Mouse (Mus musculus): Measurements from ENCODE around the gene Gpr183. TPM values are rescaled to one million over a fixed set of nuclear protein-coding genes. Genes with fewer than 3 reads are reported as not detected.

Gpr183 gene
- polyA plus RNA-seq, 1 experiment from 2014 or later = 1.8 TPM

GRCm38 (mm10) chr14:121937601-121938255 is 27.3 kb downstream of the Gpr183 start:
- 46% methylated on average over 11 of the region's 11 CpGs for WGBS (ENCODE audit: insufficient replicate concordance)
- 0 out of 2 replicates have a peak, but pooled peaks cover 3% of the 10 kb centered on the region for H3K9me3 ChIP-seq (replicated peaks)
- peaks cover 17% of the 10 kb centered on the region for H3K4me1 ChIP-seq
- H3K4me2 ChIP-seq = no peak overlapping the region
- no peaks in the 10 kb centered on the region for H3K27me3 ChIP-seq (replicated peaks)
- no peak overlapping the region for H3K9ac ChIP-seq
- peak overlapping the region; percentile 26; the same call in 1 of the 2 replicates for H3K27ac ChIP-seq
- H3K4me3 ChIP-seq = no peak overlapping the region
- 0 out of 2 replicates have a peak, but pooled peaks have one; percentile 18 for ATAC-seq
- H3K36me3 ChIP-seq = peaks cover 18% of the 10 kb centered on the region

- no peaks in the 10 kb centered on the region for H3K27me3 ChIP-seq (replicated peaks)
- no peak overlapping the region for H3K27ac ChIP-seq
- H3K9ac ChIP-seq = no peak overlapping the region
- 0 out of 2 replicates have a peak, but pooled peaks cover 3% of the 10 kb centered on the region for H3K9me3 ChIP-seq (replicated peaks)
- WGBS (ENCODE audit: insufficient replicate concordance) = 70% methylated on average over 8 of the region's 8 CpGs
- no peak overlapping the region for H3K4me2 ChIP-seq
- peaks cover 21% of the 10 kb centered on the region for H3K4me1 ChIP-seq
- H3K36me3 ChIP-seq = peaks cover 18% of the 10 kb centered on the region
- no peak for ATAC-seq
- no peak overlapping the region for H3K4me3 ChIP-seq
Measured at GRCm38 (mm10) chr14:121936856-121937255, 28.1 kb downstream of the Gpr183 start.

GRCm38 (mm10) chr14:121936356-121936755 is 28.6 kb downstream of the Gpr183 start:
- 80% methylated on average over 4 of the region's 4 CpGs for WGBS (ENCODE audit: insufficient replicate concordance)
- Histone ChIP-seq H3K9ac (no peak overlapping the region), H3K4me3 (no peak overlapping the region), H3K27ac (no peak overlapping the region), H3K27me3 (replicated peaks) (no peaks in the 10 kb centered on the region), H3K9me3 (replicated peaks) (0 out of 2 replicates have a peak, but pooled peaks cover 3% of the 10 kb centered on the region), H3K36me3 (peaks cover 18% of the 10 kb centered on the region), H3K4me1 (peaks cover 26% of the 10 kb centered on the region), H3K4me2 (no peak overlapping the region)
- ATAC-seq = no peak

GRCm38 (mm10) chr14:121934597-121934946 is 30.4 kb downstream of the Gpr183 start:
- Histone ChIP-seq H3K27ac (no peak overlapping the region), H3K27me3 (replicated peaks) (no peaks in the 10 kb centered on the region), H3K4me2 (no peak overlapping the region), H3K4me3 (no peak overlapping the region), H3K4me1 (peaks cover 41% of the 10 kb centered on the region), H3K9me3 (replicated peaks) (0 out of 2 replicates have a peak, but pooled peaks cover 3% of the 10 kb centered on the region), H3K36me3 (peaks cover 18% of the 10 kb centered on the region), H3K9ac (no peak overlapping the region)
- ATAC-seq = no peak
- 50% methylated on average over 5 of the region's 5 CpGs for WGBS (ENCODE audit: insufficient replicate concordance)

- Histone ChIP-seq H3K27ac (no peak overlapping the region), H3K36me3 (peaks cover 18% of the 10 kb centered on the region), H3K4me1 (peaks cover 47% of the 10 kb centered on the region), H3K9me3 (replicated peaks) (0 out of 2 replicates have a peak, but pooled peaks cover 3% of the 10 kb centered on the region), H3K4me2 (no peak overlapping the region), H3K27me3 (replicated peaks) (no peaks in the 10 kb centered on the region), H3K9ac (no peak overlapping the region), H3K4me3 (no peak overlapping the region)
- 75% methylated on average over 7 of the region's 7 CpGs for WGBS (ENCODE audit: insufficient replicate concordance)
- no peak for ATAC-seq
Measured at GRCm38 (mm10) chr14:121933906-121934596, 30.9 kb downstream of the Gpr183 start.

- Histone ChIP-seq H3K27ac (no peak overlapping the region), H3K4me1 (peaks cover 45% of the 10 kb centered on the region), H3K27me3 (replicated peaks) (no peaks in the 10 kb centered on the region), H3K9ac (no peak overlapping the region), H3K9me3 (replicated peaks) (0 out of 2 replicates have a peak, but pooled peaks cover 3% of the 10 kb centered on the region), H3K4me3 (no peak overlapping the region), H3K4me2 (no peak overlapping the region), H3K36me3 (peaks cover 18% of the 10 kb centered on the region)
- no peak for ATAC-seq
- 68% methylated on average over 4 of the region's 4 CpGs for WGBS (ENCODE audit: insufficient replicate concordance)
Measured at GRCm38 (mm10) chr14:121932180-121932579, 32.8 kb downstream of the Gpr183 start.

GRCm38 (mm10) chr14:121931594-121931993 is 33.4 kb downstream of the Gpr183 start:
- Histone ChIP-seq H3K4me1 (peaks cover 45% of the 10 kb centered on the region), H3K4me3 (no peak overlapping the region), H3K36me3 (peaks cover 18% of the 10 kb centered on the region), H3K9me3 (replicated peaks) (0 out of 2 replicates have a peak, but pooled peaks cover 3% of the 10 kb centered on the region), H3K9ac (no peak overlapping the region), H3K27ac (no peak overlapping the region), H3K4me2 (no peak overlapping the region), H3K27me3 (replicated peaks) (no peaks in the 10 kb centered on the region)
- no peak for ATAC-seq
- 82% methylated on average over 3 of the region's 3 CpGs for WGBS (ENCODE audit: insufficient replicate concordance)

- ATAC-seq = no peak
- Histone ChIP-seq H3K4me1 (peaks cover 45% of the 10 kb centered on the region), H3K27me3 (replicated peaks) (no peaks in the 10 kb centered on the region), H3K9ac (no peak overlapping the region), H3K36me3 (peaks cover 18% of the 10 kb centered on the region), H3K4me2 (no peak overlapping the region), H3K27ac (no peak overlapping the region), H3K9me3 (replicated peaks) (0 out of 2 replicates have a peak, but pooled peaks cover 3% of the 10 kb centered on the region), H3K4me3 (no peak overlapping the region)
- 69% methylated on average over 7 of the region's 7 CpGs for WGBS (ENCODE audit: insufficient replicate concordance)
Measured at GRCm38 (mm10) chr14:121930731-121931383, 34.1 kb downstream of the Gpr183 start.

- peaks cover 45% of the 10 kb centered on the region for H3K4me1 ChIP-seq
- H3K27me3 ChIP-seq (replicated peaks) = no peaks in the 10 kb centered on the region
- H3K27ac ChIP-seq = peak overlapping the region; percentile 74
- no peaks in the 10 kb centered on the region for H3K9me3 ChIP-seq (replicated peaks)
- H3K4me3 ChIP-seq = no peak overlapping the region
- peaks cover 8% of the 10 kb centered on the region; the same call in 1 of the 2 replicates for H3K36me3 ChIP-seq
- ATAC-seq = peak; percentile 93
- 16% methylated on average over 12 of the region's 12 CpGs for WGBS (ENCODE audit: insufficient replicate concordance)
- H3K4me2 ChIP-seq = peak overlapping the region; percentile 53
- 0 out of 2 replicates have a peak overlapping the region, but pooled peaks have one; percentile 15 for H3K9ac ChIP-seq
Measured at GRCm38 (mm10) chr14:121929243-121929951, 35.6 kb downstream of the Gpr183 start.

- H3K4me1 ChIP-seq = peaks cover 40% of the 10 kb centered on the region
- H3K27ac ChIP-seq = peak overlapping the region; percentile 74
- H3K36me3 ChIP-seq = no peaks in the 10 kb centered on the region; the same call in 1 of the 2 replicates
- H3K4me3 ChIP-seq = no peak overlapping the region
- no peak overlapping the region for H3K9ac ChIP-seq
- ATAC-seq = peak; percentile 67
- H3K27me3 ChIP-seq (replicated peaks) = no peaks in the 10 kb centered on the region
- no peaks in the 10 kb centered on the region for H3K9me3 ChIP-seq (replicated peaks)
- H3K4me2 ChIP-seq = peak overlapping the region; percentile 53
- WGBS (ENCODE audit: insufficient replicate concordance) = 31% methylated on average over 8 of the region's 8 CpGs
Measured at GRCm38 (mm10) chr14:121928375-121929137, 36.4 kb downstream of the Gpr183 start.

GRCm38 (mm10) chr14:121927451-121927850 is 37.5 kb downstream of the Gpr183 start:
- no peak overlapping the region for H3K9ac ChIP-seq
- ATAC-seq = no peak
- H3K4me3 ChIP-seq = no peak overlapping the region
- H3K36me3 ChIP-seq = no peaks in the 10 kb centered on the region
- H3K27me3 ChIP-seq (replicated peaks) = no peaks in the 10 kb centered on the region
- no peak overlapping the region for H3K27ac ChIP-seq
- 85% methylated on average over 8 of the region's 8 CpGs for WGBS (ENCODE audit: insufficient replicate concordance)
- no peaks in the 10 kb centered on the region for H3K9me3 ChIP-seq (replicated peaks)
- peaks cover 36% of the 10 kb centered on the region for H3K4me1 ChIP-seq
- no peak overlapping the region for H3K4me2 ChIP-seq
